Mouse (Mus musculus) kidney, postnatal 0 days (tissue): ENCODE data around the gene Pin1rt1. TPM values are rescaled to one million over a fixed set of nuclear protein-coding genes. Genes with fewer than 3 reads are reported as not detected.

Source experiments
- ATAC-seq: fragments of 200-750 bp; cut with Nextera tagmentation; replicated peaks from 2 replicates; pipeline ENCODE4 v1.8.0; 2017; ENCODE audit warnings: low read depth, moderate number of reproducible peaks, moderate TSS enrichment, moderate library complexity; ENCODE audit not compliant: low FRiP score
- DNase-seq: peaks from one replicate; pipeline ENCODE4 v3.0.0-alpha.2; 2016; ENCODE audit warnings: low spot score
- H3K27ac ChIP-seq: fragments of 300-500 bp; sonication (generic); 2 replicates; pipeline ENCODE4 v1.5.1; 2014; ENCODE audit warnings: mild to moderate bottlenecking
- H3K27me3 ChIP-seq: fragments of 300-500 bp; sonication (generic); 2 replicates; pipeline ENCODE4 v1.6.1; 2014; ENCODE audit warnings: low read length, mixed read lengths; ENCODE audit not compliant: insufficient read depth
- H3K36me3 ChIP-seq: fragments of 300-500 bp; sonication (generic); 2 replicates; pipeline ENCODE4 v1.6.1; 2014; ENCODE audit warnings: low read length, mixed read lengths; ENCODE audit not compliant: insufficient read depth
- H3K4me1 ChIP-seq: fragments of 300-500 bp; sonication (generic); replicated peaks from 2 replicates; pipeline ENCODE4 v1.6.1; 2014; ENCODE audit warnings: antibody characterized with exemption, low read length, mixed read lengths; ENCODE audit not compliant: insufficient read depth
- H3K4me2 ChIP-seq: fragments of 300-500 bp; sonication (generic); 2 replicates; pipeline ENCODE4 v1.6.1; 2014; ENCODE audit warnings: mild to moderate bottlenecking, low read length, moderate library complexity, mixed read lengths
- H3K4me3 ChIP-seq: fragments of 300-500 bp; sonication (generic); replicated peaks from 2 replicates; pipeline ENCODE4 v1.5.1; 2014; ENCODE audit warnings: low read depth, low read length
- H3K9ac ChIP-seq: fragments of 300-500 bp; sonication (generic); 2 replicates; pipeline ENCODE4 v1.6.1; 2014; ENCODE audit warnings: low read depth, low read length
- H3K9me3 ChIP-seq: fragments of 300-500 bp; sonication (generic); replicated peaks from 2 replicates; pipeline ENCODE4 v1.6.1; 2016; ENCODE audit warnings: low read length, inconsistent platforms, mixed read lengths
- CTCF ChIP-seq: IDR thresholded peaks from 2 replicates; pipeline ENCODE4 v1.5.1; 2016; ENCODE audit warnings: antibody characterized with exemption, low read depth, mild to moderate bottlenecking, moderate library complexity
- WGBS: fragments of 180-500 bp; shearing (Covaris S2); extraction: QIAGEN DNeasy Blood & Tissue Kit; methylation state at CpG from one replicate; pipeline ENCODE4 v1.1.7; 2014; 5-methylcytosine and 5-hydroxymethylcytosine counted together
- polyA plus RNA-seq: library from polyadenylated mRNA; unstranded; fragments of >200 nt; fragmentation: Nextera tagmentation; extraction: Ambion mirVana; gene quantifications from 2 replicates; pipeline ENCODE4 v1.2.1, GENCODE M21; 2015

Pin1rt1 gene
- polyA plus RNA-seq, 1 experiment from 2014 or later = not detected

DNA sequence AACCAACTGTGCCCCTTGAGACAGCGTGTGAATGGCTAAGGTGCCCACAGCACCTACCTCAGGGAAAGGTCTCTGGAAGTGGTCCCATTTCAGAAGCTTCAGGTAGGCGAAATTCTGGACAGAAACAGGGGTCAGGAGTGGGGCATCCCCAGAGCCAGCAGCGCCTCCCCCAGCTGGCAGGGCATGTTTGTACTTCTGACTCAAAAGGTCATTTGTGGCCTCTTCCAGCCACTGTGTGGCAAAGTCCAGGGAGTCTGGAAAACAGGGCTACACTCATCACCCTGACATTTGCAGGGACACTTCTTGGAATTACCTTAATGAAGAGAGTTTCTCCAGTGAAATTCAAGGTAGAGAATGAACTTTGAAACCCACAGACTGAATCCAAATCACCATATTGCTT lies 27.9 kb downstream of the Pin1rt1 start:
- DNase-seq (no peak), ATAC-seq (no peak)
- H3K4me3 ChIP-seq = no peak overlapping the region
- H3K27ac ChIP-seq = no peak overlapping the region
- 74% methylated on average over 3 of the region's 3 CpGs for WGBS
- no peak overlapping the region for H3K4me2 ChIP-seq
- H3K27me3 ChIP-seq = no peaks in the 10 kb centered on the region
- no peaks in the 10 kb centered on the region for H3K36me3 ChIP-seq
- no peak overlapping the region for H3K9ac ChIP-seq
- H3K4me1 ChIP-seq = no peaks in the 10 kb centered on the region
- no peaks in the 10 kb centered on the region for H3K9me3 ChIP-seq
- TF ChIP-seq CTCF = no peak

DNA sequence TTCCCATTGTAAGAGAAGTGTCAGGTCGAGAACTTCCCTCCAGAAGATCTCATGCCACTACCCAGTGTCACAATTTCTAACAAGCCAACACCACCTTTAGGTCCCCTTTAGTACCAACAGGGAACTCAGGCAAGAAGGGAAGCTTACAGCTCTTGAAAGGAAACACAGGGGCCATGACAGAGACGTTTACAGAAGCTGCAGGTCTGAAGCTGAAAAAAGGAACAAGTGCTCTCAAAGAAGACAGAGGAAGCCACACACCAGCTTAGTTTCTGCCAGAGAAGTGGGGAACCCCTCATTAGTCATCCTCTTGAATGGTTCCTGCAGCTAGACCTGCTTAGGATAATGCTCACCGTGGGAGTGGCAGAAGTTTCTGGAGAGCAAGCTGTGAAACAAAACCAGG lies 28.9 kb downstream of the Pin1rt1 start:
- no peak for DNase-seq
- WGBS = 71% methylated on average over 3 of the region's 3 CpGs

DNA sequence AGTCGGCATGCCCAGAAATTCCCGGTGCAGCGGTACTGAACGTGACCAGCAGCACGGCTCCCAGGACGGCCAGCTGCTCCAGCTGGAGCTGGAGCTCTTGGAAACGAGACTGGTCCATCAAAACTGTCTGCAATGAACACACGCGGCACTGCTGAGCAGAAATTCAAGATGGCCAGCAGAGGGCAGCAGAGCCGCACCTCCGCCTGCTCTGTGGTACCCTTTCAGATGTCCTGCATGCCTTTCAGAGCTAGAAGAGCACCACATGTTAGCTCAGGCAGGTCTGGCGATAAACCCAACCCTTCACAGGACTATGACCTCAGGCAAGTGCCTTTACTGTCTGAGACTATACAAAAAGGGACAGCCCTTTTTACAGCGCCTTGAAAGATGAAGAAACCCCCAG lies 30.8 kb downstream of the Pin1rt1 start:
- TF ChIP-seq CTCF = peak; percentile 99
- ATAC-seq = peak; percentile 88; the same call in 1 of the 2 replicates
- Histone ChIP-seq H3K4me3 (no peak overlapping the region), H3K27me3 (no peaks in the 10 kb centered on the region), H3K9me3 (no peaks in the 10 kb centered on the region), H3K36me3 (no peaks in the 10 kb centered on the region), H3K9ac (no peak overlapping the region), H3K4me1 (no peaks in the 10 kb centered on the region), H3K4me2 (no peak overlapping the region), H3K27ac (no peak overlapping the region)
- 6% methylated on average over 13 of the region's 13 CpGs for WGBS
- peak; percentile 95 for DNase-seq

More for the DNA sequence above, 28.9 kb downstream of the Pin1rt1 start:
- TF ChIP-seq CTCF = no peak
- H3K9me3 ChIP-seq = no peaks in the 10 kb centered on the region
- no peak overlapping the region for H3K27ac ChIP-seq
- no peak overlapping the region for H3K9ac ChIP-seq
- H3K4me1 ChIP-seq = no peaks in the 10 kb centered on the region
- no peak overlapping the region for H3K4me3 ChIP-seq
- no peaks in the 10 kb centered on the region for H3K27me3 ChIP-seq
- ATAC-seq = no peak
- no peaks in the 10 kb centered on the region for H3K36me3 ChIP-seq
- H3K4me2 ChIP-seq = no peak overlapping the region

DNA sequence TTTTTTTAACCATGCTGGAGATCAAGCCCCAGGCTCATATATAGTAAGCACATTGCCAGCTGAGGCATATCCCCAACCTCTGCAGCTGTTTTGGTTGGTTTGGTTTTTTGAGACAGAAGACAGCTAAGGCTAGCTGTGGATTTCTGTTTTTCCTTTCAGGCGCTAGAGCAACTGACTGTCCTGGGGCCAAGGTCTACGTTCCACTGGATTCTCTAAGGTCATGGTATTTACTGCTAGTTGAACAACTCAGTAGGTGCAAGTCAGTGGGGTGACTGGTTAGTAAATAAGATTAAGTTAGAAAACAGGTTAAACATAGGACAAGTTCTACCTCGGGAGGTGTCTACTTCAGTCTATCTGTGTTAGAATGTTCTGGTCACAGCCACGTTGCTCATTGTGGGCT lies 31.4 kb downstream of the Pin1rt1 start:
- no peaks in the 10 kb centered on the region for H3K36me3 ChIP-seq
- no peak for TF ChIP-seq CTCF
- WGBS = 89% methylated on average over 4 of the region's 4 CpGs
- H3K4me1 ChIP-seq = no peaks in the 10 kb centered on the region
- no peak overlapping the region for H3K27ac ChIP-seq
- H3K9me3 ChIP-seq = no peaks in the 10 kb centered on the region
- no peak overlapping the region for H3K9ac ChIP-seq
- no peaks in the 10 kb centered on the region for H3K27me3 ChIP-seq
- H3K4me2 ChIP-seq = no peak overlapping the region
- no peak for ATAC-seq
- no peak overlapping the region for H3K4me3 ChIP-seq
- no peak for DNase-seq

DNA sequence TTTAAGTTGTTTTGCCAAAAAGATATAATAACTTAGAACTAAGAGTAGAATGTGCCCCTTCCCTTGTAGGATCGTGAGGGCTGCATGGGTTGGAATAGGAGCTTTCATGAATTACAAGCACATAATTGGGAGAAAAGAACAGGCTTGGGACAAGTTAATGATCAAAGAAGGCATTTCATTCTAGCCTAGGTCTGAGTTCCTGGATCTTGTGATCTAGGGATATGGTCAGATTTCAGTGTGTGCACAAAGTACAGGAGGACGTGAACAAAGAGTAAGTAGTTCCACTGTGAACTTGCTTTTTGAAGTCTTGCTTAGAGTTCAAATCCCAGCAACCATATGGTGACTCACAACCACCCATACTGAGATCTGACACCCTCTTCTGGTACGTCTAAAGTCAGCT lies 38.9 kb downstream of the Pin1rt1 start:
- 78% methylated on average over 3 of the region's 3 CpGs for WGBS
- DNase-seq (no peak), ATAC-seq (no peak)
- H3K9ac ChIP-seq = no peak overlapping the region
- H3K9me3 ChIP-seq = no peaks in the 10 kb centered on the region
- no peaks in the 10 kb centered on the region for H3K4me1 ChIP-seq
- H3K4me2 ChIP-seq = no peak overlapping the region
- no peak overlapping the region for H3K27ac ChIP-seq
- no peaks in the 10 kb centered on the region for H3K27me3 ChIP-seq
- no peaks in the 10 kb centered on the region for H3K36me3 ChIP-seq
- no peak overlapping the region for H3K4me3 ChIP-seq
- no peak for TF ChIP-seq CTCF

DNA sequence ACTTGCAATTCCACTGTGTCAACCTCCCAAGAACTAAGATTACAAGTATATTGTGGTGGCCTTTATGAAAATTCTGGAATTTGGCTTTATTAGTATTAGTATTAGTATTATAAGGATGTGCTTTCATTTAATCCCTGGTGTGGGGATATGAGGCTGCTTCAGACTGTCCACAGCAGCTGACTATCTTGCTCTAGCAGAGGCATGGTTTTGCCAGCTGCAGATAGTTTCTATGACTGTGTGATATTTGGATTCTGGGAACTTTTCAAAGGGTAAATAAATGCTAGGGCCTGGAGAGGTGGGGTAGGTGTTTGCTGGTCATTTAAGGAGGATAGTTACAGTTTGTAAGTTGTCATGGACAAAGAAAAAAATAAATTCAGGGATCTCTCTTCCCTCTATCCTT lies 44.5 kb downstream of the Pin1rt1 start:
- TF ChIP-seq CTCF = no peak
- H3K9me3 ChIP-seq = no peaks in the 10 kb centered on the region
- no peak overlapping the region for H3K9ac ChIP-seq
- ATAC-seq (no peak), DNase-seq (no peak)
- H3K4me2 ChIP-seq = no peak overlapping the region
- H3K4me1 ChIP-seq = no peaks in the 10 kb centered on the region
- no peaks in the 10 kb centered on the region for H3K36me3 ChIP-seq
- no peak overlapping the region for H3K4me3 ChIP-seq
- H3K27me3 ChIP-seq = no peaks in the 10 kb centered on the region
- no peak overlapping the region for H3K27ac ChIP-seq

DNA sequence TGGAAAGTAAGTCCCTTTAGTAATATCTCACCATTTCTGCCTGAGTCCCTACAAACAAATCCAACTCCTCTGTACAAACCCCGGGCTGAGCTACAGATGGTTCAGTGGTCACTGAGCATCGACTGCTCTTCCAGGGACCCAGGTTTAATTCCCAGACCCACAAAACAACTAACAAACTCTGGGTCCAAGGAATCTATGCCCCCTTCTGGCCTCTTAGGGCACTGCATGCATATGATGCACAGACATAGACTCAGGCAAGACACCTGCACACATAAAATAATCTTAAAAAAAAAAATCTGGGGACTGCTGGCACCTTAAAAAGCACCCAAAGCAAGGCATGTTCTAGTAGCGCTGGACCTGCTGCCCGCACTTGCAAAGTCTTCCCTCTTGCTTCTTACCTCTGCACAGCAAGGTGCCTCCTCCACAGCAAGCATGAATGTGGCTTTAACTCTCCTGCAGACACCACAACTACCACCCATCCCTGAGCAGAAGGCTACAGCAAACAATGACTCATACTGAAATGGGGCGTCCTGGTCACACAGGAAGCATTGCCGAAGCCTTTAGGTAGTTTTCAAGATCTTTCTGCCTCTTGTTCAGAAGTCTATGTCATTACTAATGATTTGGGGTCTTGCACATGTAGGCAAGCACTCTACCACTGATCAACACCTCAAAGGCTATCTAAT lies 46.9 kb downstream of the Pin1rt1 start:
- Histone ChIP-seq H3K27ac (no peak overlapping the region), H3K4me1 (no peaks in the 10 kb centered on the region), H3K9ac (no peak overlapping the region), H3K4me3 (no peak overlapping the region), H3K4me2 (no peak overlapping the region), H3K36me3 (peaks cover 5% of the 10 kb centered on the region), H3K9me3 (no peaks in the 10 kb centered on the region), H3K27me3 (no peaks in the 10 kb centered on the region)
- ATAC-seq = no peak
- WGBS = 81% methylated on average over 6 of the region's 6 CpGs
- DNase-seq = no peak
- no peak for TF ChIP-seq CTCF

Other genes with a start within 250 kb of the Pin1rt1 start
- 11.7 and 13.8 TPM in 2 replicates for gene Hipk3, start 221.9 kb downstream of the Pin1rt1 start, polyA plus RNA-seq
- gene Cstf3, start 125.9 kb downstream of the Pin1rt1 start, polyA plus RNA-seq = 42.8 and 48.3 TPM in 2 replicates
- 35.3 and 37.8 TPM in 2 replicates for gene Tcp11l1, start 4.2 kb downstream of the Pin1rt1 start, polyA plus RNA-seq
- gene Depdc7, start 26.5 kb upstream of the Pin1rt1 start, polyA plus RNA-seq = 27.5 and 27.6 TPM in 2 replicates
- 6.9 and 7.2 TPM in 2 replicates for gene Qser1, start 100.4 kb upstream of the Pin1rt1 start, polyA plus RNA-seq
- 1.5 and 1.7 TPM in 2 replicates for gene Prrg4, start 133.5 kb upstream of the Pin1rt1 start, polyA plus RNA-seq
- gene Ccdc73, start 151.4 kb upstream of the Pin1rt1 start, polyA plus RNA-seq = 9.1 and 12.6 TPM in 2 replicates